Mouse (Mus musculus): ENCODE measurements around the gene Klhl20.
"Not testable (repeated sequence)": the region's sequence is repeated elsewhere in the genome, so short reads cannot be mapped to it uniquely, and the experiment has no call there.

The Klhl20 gene

GRCm38 (mm10) chr1:161130726-161131664, at the start of gene Klhl20:
Klhl20 (minus strand) TSS chr1:161131511.
- DNase-seq, result peak; percentile 90

GRCm38 (mm10) chr1:161180674-161181073, 49.4 kb upstream of the Klhl20 start:
- peak; percentile 15 for DNase-seq

GRCm38 (mm10) chr1:161170651-161171050, 39.3 kb upstream of the Klhl20 start:
- peak; percentile 49 for DNase-seq

- no peak for DNase-seq
These were observed 29.0 kb upstream of the Klhl20 start for GRCm38 (mm10) chr1:161160266-161160665.

- DNase-seq, result no peak
These were observed 27.9 kb upstream of the Klhl20 start, which contains the start of gene Tex50 for GRCm38 (mm10) chr1:161159214-161159613. Tex50 (minus strand) TSS chr1:161159314.

GRCm38 (mm10) chr1:161156546-161156945, 25.2 kb upstream of the Klhl20 start:
- DNase-seq, result no peak

GRCm38 (mm10) chr1:161151098-161151497, 19.8 kb upstream of the Klhl20 start:
- DNase-seq, result no peak

GRCm38 (mm10) chr1:161147888-161148287, 16.6 kb upstream of the Klhl20 start:
- no peak for DNase-seq

- not testable (repeated sequence) for DNase-seq
These were observed 14.3 kb upstream of the Klhl20 start for GRCm38 (mm10) chr1:161145611-161146010.

GRCm38 (mm10) chr1:161143216-161143615, 11.9 kb upstream of the Klhl20 start:
- DNase-seq, result peak; percentile 26

- peak; percentile 57 for DNase-seq
These were observed 11.3 kb upstream of the Klhl20 start, which contains the start of gene Ankrd45 for GRCm38 (mm10) chr1:161142531-161143159. Ankrd45 (plus strand) TSS chr1:161142691.

- no peak for DNase-seq
These were observed 8.9 kb upstream of the Klhl20 start for GRCm38 (mm10) chr1:161140026-161140762.

- no peak for DNase-seq
These were observed 8.2 kb upstream of the Klhl20 start for GRCm38 (mm10) chr1:161139496-161139895.

GRCm38 (mm10) chr1:161126461-161126860, 4.8 kb downstream of the Klhl20 start:
- no peak for DNase-seq

- no peak for DNase-seq
These were observed 8.5 kb downstream of the Klhl20 start for GRCm38 (mm10) chr1:161122661-161123418.

- no peak for DNase-seq
These were observed 16.7 kb downstream of the Klhl20 start for GRCm38 (mm10) chr1:161114591-161114990.

GRCm38 (mm10) chr1:161109216-161109615, 22.1 kb downstream of the Klhl20 start:
- DNase-seq, result no peak

GRCm38 (mm10) chr1:161103842-161104241, 27.5 kb downstream of the Klhl20 start:
- DNase-seq, result no peak

- DNase-seq, result no peak
These were observed 31.4 kb downstream of the Klhl20 start for GRCm38 (mm10) chr1:161099721-161100405.

- DNase-seq, result no peak
These were observed 54.1 kb downstream of the Klhl20 start for GRCm38 (mm10) chr1:161077243-161077642.

- no peak for DNase-seq
These were observed 55.1 kb downstream of the Klhl20 start for GRCm38 (mm10) chr1:161076238-161076637.

GRCm38 (mm10) chr1:161071272-161071620, 60.1 kb downstream of the Klhl20 start:
- no peak for DNase-seq

Data from layer of hippocampus, adult 9-11 months (tissue).